Mouse (Mus musculus) cerebellum, postnatal 25 days (tissue): ENCODE measurements at regions not wholly inside any gene's neighbourhood (a gene's known extent, or its start where the extent isn't known, plus 50 kb on each side); places are given as distances from the start of the nearest gene placed in this dataset.

Experiments used
- DNase-seq, 2 experiments: peaks; one replicate each; pipeline ENCODE4 v3.0.0; 2021; ENCODE audit warnings: mixed read lengths in 2 of 2

- DNase-seq, result no peak
Observed at GRCm38 (mm10) chr9:71355721-71356120, 130.0 kb downstream of the Polr2m start.
